Mouse (Mus musculus) adrenal gland, postnatal 4 days (tissue): ENCODE measurements at regions not wholly inside any gene's neighbourhood (a gene's known extent, or its start where the extent isn't known, plus 50 kb on each side); places are given as distances from the start of the nearest gene placed in this dataset.

Experiments
- DNase-seq, 2 experiments: peaks; one replicate each; pipeline ENCODE4 v3.0.0; 2021 to 2022; ENCODE audit warnings: low spot score in 2 of 2, mixed read lengths in 2 of 2

- no peak for DNase-seq
These were observed 75.6 kb upstream of the Jazf1 start for GRCm38 (mm10) chr6:53143846-53144584.

- no peak for DNase-seq
These were observed 66.0 kb upstream of the Jazf1 start for GRCm38 (mm10) chr6:53134410-53134809.

- DNase-seq: no peak
These were observed 62.4 kb upstream of the Jazf1 start for GRCm38 (mm10) chr6:53130717-53131330.

GRCm38 (mm10) chr6:53126776-53127175 is 58.3 kb upstream of the Jazf1 start:
- no peak for DNase-seq

GRCm38 (mm10) chr6:53124800-53125450 is 56.5 kb upstream of the Jazf1 start:
- no peak for DNase-seq

GRCm38 (mm10) chr6:53120385-53120784 is 52.0 kb upstream of the Jazf1 start:
- no peak for DNase-seq
